Mouse (Mus musculus) heart, postnatal 0 days (tissue): ENCODE measurements around the gene Adgb. TPM values are rescaled to one million over a fixed set of nuclear protein-coding genes. Genes with fewer than 3 reads are reported as not detected.
A peak's percentile ranks its signal among the peaks of the same experiment; 100 is the strongest.

ENCODE experiments used
- ATAC-seq: fragments of 200-750 bp; cut with Nextera tagmentation; 2 replicates; pipeline ENCODE4 v1.8.0; 2017; ENCODE audit warnings: low read depth, moderate number of reproducible peaks, moderate library complexity; ENCODE audit not compliant: insufficient read depth
- DNase-seq: peaks from one replicate; pipeline ENCODE4 v3.0.0-alpha.2; 2016; ENCODE audit warnings: low spot score
- H3K27ac ChIP-seq: fragments of 300-500 bp; sonication (generic); 2 replicates; pipeline ENCODE4 v1.5.1; 2014; ENCODE audit warnings: low read depth, mild to moderate bottlenecking
- H3K27me3 ChIP-seq: fragments of 300-500 bp; sonication (generic); 2 replicates; pipeline ENCODE4 v1.6.1; 2014; ENCODE audit warnings: low read length, mixed read lengths; ENCODE audit not compliant: control insufficient read depth, insufficient read depth
- H3K36me3 ChIP-seq: fragments of 300-500 bp; sonication (generic); replicated peaks from 2 replicates; pipeline ENCODE4 v1.6.1; 2014; ENCODE audit warnings: low read length, mixed read lengths; ENCODE audit not compliant: control insufficient read depth, insufficient read depth
- H3K4me1 ChIP-seq: fragments of 300-500 bp; sonication (generic); 2 replicates; pipeline ENCODE4 v1.6.1; 2014; ENCODE audit warnings: antibody characterized with exemption; ENCODE audit not compliant: control insufficient read depth, insufficient read depth
- H3K4me2 ChIP-seq: fragments of 300-500 bp; sonication (generic); 2 replicates; pipeline ENCODE4 v1.6.1; 2014; ENCODE audit warnings: low read depth, mild to moderate bottlenecking, low read length, moderate library complexity
- H3K4me3 ChIP-seq: fragments of 300-500 bp; sonication (generic); 2 replicates; pipeline ENCODE4 v1.5.1; 2014; ENCODE audit warnings: low read depth, low read length
- H3K9ac ChIP-seq: fragments of 300-500 bp; sonication (generic); replicated peaks from 2 replicates; pipeline ENCODE4 v1.6.1; 2014; ENCODE audit warnings: low read depth, low read length, mixed read lengths
- H3K9me3 ChIP-seq: fragments of 300-500 bp; sonication (generic); replicated peaks from 2 replicates; pipeline ENCODE4 v1.6.1; 2016; ENCODE audit warnings: low read length; ENCODE audit not compliant: control insufficient read depth
- CTCF ChIP-seq: IDR thresholded peaks from 2 replicates; pipeline ENCODE4 v1.5.1; 2016; ENCODE audit warnings: antibody characterized with exemption, control low read depth, low read depth
- EP300 ChIP-seq: IDR thresholded peaks from 2 replicates; pipeline ENCODE4 v1.6.1; 2016; ENCODE audit warnings: antibody characterized with exemption, low read depth
- WGBS: fragments of 180-500 bp; shearing (Covaris S2); extraction: QIAGEN DNeasy Blood & Tissue Kit; methylation state at CpG from one replicate; pipeline ENCODE4 v1.1.7; 2014; 5-methylcytosine and 5-hydroxymethylcytosine counted together
- polyA plus RNA-seq: library from polyadenylated mRNA; unstranded; fragments of >200 nt; fragmentation: Nextera tagmentation; extraction: Ambion mirVana; gene quantifications from 2 replicates; pipeline ENCODE4 v1.2.1, GENCODE M21; 2015
- total RNA-seq: library from RNA; depleted of rRNA; stranded (reverse); fragments of >200 nt; gene quantifications from 2 replicates; pipeline ENCODE4 v1.2.3, GENCODE M21; 2014; ENCODE audit warnings: low replicate concordance

Adgb gene
- total and polyA plus RNA-seq, 2 experiments from 2014 or later, result 0.07 TPM; not detected in 1

GRCm38 (mm10) chr10:10408166-10408565, 64.0 kb downstream of the Adgb start:
- H3K36me3 ChIP-seq, result no peaks in the 10 kb centered on the region
- ATAC-seq, result no peak; the same call in 1 of the 2 replicates

GRCm38 (mm10) chr10:10395784-10396481, 76.2 kb downstream of the Adgb start:
- 45% methylated on average over 4 of the region's 4 CpGs for WGBS
- Histone ChIP-seq H3K4me3 (no peak overlapping the region), H3K9ac (no peak overlapping the region), H3K27ac (no peak overlapping the region), H3K4me2 (no peak overlapping the region), H3K36me3 (no peaks in the 10 kb centered on the region), H3K9me3 (no peaks in the 10 kb centered on the region), H3K4me1 (no peaks in the 10 kb centered on the region), H3K27me3 (no peaks in the 10 kb centered on the region)
- TF ChIP-seq CTCF (no peak), EP300 (no peak)
- no peak for DNase-seq
- ATAC-seq, result no peak

More at GRCm38 (mm10) chr10:10408166-10408565, 64.0 kb downstream of the Adgb start:
- DNase-seq, result peak; percentile 85
- H3K27ac ChIP-seq, result no peak overlapping the region
- no peak overlapping the region for H3K4me3 ChIP-seq
- no peak overlapping the region for H3K9ac ChIP-seq
- H3K4me1 ChIP-seq, result no peaks in the 10 kb centered on the region
- no peak overlapping the region for H3K4me2 ChIP-seq
- TF ChIP-seq CTCF (peak; percentile 68), EP300 (no peak)
- no peaks in the 10 kb centered on the region for H3K27me3 ChIP-seq
- H3K9me3 ChIP-seq, result no peaks in the 10 kb centered on the region
- WGBS, result 16% methylated on average over 3 of the region's 3 CpGs

- no peaks in the 10 kb centered on the region for H3K27me3 ChIP-seq
- H3K4me2 ChIP-seq, result no peak overlapping the region
- no peak overlapping the region for H3K4me3 ChIP-seq
- ATAC-seq (no peak), DNase-seq (no peak)
- no peaks in the 10 kb centered on the region for H3K4me1 ChIP-seq
- no peaks in the 10 kb centered on the region for H3K36me3 ChIP-seq
- no peak overlapping the region for H3K27ac ChIP-seq
- 55% methylated on average over 1 of the region's 1 CpGs for WGBS
- TF ChIP-seq CTCF, result no peak
- TF ChIP-seq EP300, result no peak
- H3K9me3 ChIP-seq, result no peaks in the 10 kb centered on the region
- no peak overlapping the region for H3K9ac ChIP-seq
These were observed 97.5 kb downstream of the Adgb start for GRCm38 (mm10) chr10:10374629-10375028.

- 67% methylated on average over 1 of the region's 1 CpGs for WGBS
- Histone ChIP-seq H3K36me3 (no peaks in the 10 kb centered on the region), H3K9me3 (no peaks in the 10 kb centered on the region), H3K27me3 (no peaks in the 10 kb centered on the region), H3K4me3 (no peak overlapping the region), H3K4me2 (no peak overlapping the region), H3K4me1 (no peaks in the 10 kb centered on the region), H3K9ac (no peak overlapping the region), H3K27ac (no peak overlapping the region)
- ATAC-seq (no peak), DNase-seq (no peak)
- no peak for TF ChIP-seq CTCF
- TF ChIP-seq EP300, result no peak
These were observed 108.1 kb downstream of the Adgb start for GRCm38 (mm10) chr10:10364025-10364424.

GRCm38 (mm10) chr10:10355605-10356227, 116.4 kb downstream of the Adgb start:
- Histone ChIP-seq H3K27me3 (no peaks in the 10 kb centered on the region), H3K4me2 (no peak overlapping the region), H3K4me1 (no peaks in the 10 kb centered on the region), H3K27ac (no peak overlapping the region), H3K9ac (no peak overlapping the region), H3K4me3 (no peak overlapping the region), H3K36me3 (no peaks in the 10 kb centered on the region), H3K9me3 (no peaks in the 10 kb centered on the region)
- DNase-seq, result peak; percentile 16
- 10% methylated on average over 3 of the region's 3 CpGs for WGBS
- ATAC-seq, result no peak
- TF ChIP-seq EP300 (no peak), CTCF (peak; percentile 53)
